Mouse (Mus musculus): ENCODE measurements around the gene Ccdc85c.

- TF ChIP-seq CTCF (IDR thresholded peaks at IDR 0.05; ENCODE audit: borderline replicate concordance, control insufficient read depth, extremely low read depth, insufficient read depth, low read length, poor library complexity) = no peak
- TF ChIP-seq POLR2A (IDR thresholded peaks at IDR 0.05; ENCODE audit: control insufficient read depth, extremely low read depth, insufficient read depth, low read length, poor library complexity) = no peak
Observed at GRCm38 (mm10) chr12:108227527-108227926, 47.7 kb downstream of the Ccdc85c start.

All from thymus, adult 2 months (tissue).